Mouse (Mus musculus) brain, embryonic 14.5 days (tissue): ENCODE results near the gene Pwp2.

ENCODE experiments used
- CTCF ChIP-seq: fragments of 200-500 bp; IDR thresholded peaks from 2 replicates; pipeline ENCODE4 v1.5.1; 2012; ENCODE audit warnings: inconsistent platforms, mild to moderate bottlenecking, moderate library complexity, borderline replicate concordance; ENCODE audit not compliant: insufficient read depth, insufficient read length; ENCODE audit errors: extremely low read depth
- POLR2A ChIP-seq: fragments of 200-500 bp; IDR thresholded peaks from 2 replicates; pipeline ENCODE4 v1.6.1; 2012; ENCODE audit warnings: mild to moderate bottlenecking, inconsistent platforms, borderline replicate concordance; ENCODE audit not compliant: poor library complexity, insufficient read depth, insufficient read length, severe bottlenecking; ENCODE audit errors: extremely low read depth

DNA sequence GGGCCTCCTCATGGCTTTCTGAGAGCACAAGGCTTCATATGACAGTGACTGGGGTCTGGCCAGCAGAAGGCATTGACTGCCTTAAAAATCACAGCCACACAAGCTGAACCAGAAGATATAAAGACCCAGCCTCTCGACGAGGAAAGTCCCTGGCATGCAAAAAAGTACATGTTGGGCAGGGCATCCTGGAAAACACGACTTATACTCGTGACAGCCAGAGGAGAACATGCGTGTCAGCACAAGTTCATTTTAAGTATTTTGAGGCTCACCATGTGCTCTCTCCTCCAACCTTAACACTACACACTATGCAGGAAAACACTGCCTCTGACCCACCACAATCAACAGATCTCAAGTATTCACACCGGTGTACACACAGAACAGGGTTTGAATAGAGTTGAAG is 39.2 kb upstream of the Pwp2 start:
- TF ChIP-seq CTCF (no peak), POLR2A (no peak)
